Mouse (Mus musculus): ENCODE data around the gene Sfrp5. TPM values are rescaled to one million over a fixed set of nuclear protein-coding genes. Genes with fewer than 3 reads are reported as not detected.

Gene Sfrp5
- polyA plus RNA-seq (2011; ENCODE audit: insufficient read depth, insufficient read length, low replicate concordance, missing spikeins): not detected in 2 replicates

DNA sequence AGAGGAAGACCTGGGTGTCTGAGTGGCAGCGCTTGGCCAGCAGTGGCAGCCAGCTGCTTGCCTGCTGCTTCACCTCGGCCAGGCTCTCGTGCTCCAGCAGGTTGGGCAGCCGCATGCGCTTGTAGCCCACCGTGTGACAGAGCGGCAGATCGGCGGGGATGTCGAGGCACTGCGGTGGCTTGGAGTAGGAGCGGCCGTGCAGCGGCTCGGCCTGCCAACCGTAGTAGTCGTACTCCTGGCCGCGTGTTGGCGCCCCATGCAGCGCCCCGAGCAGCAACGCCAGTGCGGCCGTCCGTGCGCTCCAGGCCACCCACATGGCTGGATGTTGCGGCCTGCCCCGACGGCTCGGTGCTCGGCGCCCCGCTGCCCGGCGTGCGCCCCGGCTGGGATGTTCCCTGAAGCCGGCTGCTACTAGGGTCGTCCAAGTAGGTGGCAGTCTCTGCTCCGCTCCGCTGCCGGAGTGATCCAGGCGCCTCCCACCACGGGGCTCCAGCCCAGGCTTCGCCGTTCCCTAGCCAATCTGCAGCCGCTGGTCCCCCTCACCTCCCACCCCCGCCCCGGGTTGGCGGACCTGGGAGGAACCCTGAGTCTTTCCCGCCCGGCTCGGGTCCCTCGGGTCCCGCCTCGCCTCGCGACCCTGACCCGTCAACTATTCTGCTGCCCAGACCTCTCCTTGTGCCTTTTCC lies at the start of gene Sfrp5:
TSS of gene Sfrp5 (minus strand) at position 557 of the 686 bp plus-strand sequence.
- no peak within 1 kb of the TSS for H3K27ac ChIP-seq (ENCODE audit: control insufficient read depth, insufficient read depth, low read depth, low read length, poor library complexity)
- no peak for TF ChIP-seq CTCF (IDR thresholded peaks at IDR 0.05; ENCODE audit: control insufficient read depth, insufficient read depth, low read length)
- peak; percentile 3; the same call in 1 of the 2 replicates for TF ChIP-seq POLR2A (IDR thresholded peaks at IDR 0.05; ENCODE audit: borderline replicate concordance, control insufficient read depth, low read depth, low read length)
- 4% methylated on average over 60 of the region's 60 CpGs for WGBS
- no peaks in the 10 kb centered on the region for H3K4me1 ChIP-seq (ENCODE audit: control insufficient read depth, insufficient read depth, low read length)
- H3K4me3 ChIP-seq (replicated peaks; ENCODE audit: control insufficient read depth, low read depth, low read length): no peak within 1 kb of the TSS

DNA sequence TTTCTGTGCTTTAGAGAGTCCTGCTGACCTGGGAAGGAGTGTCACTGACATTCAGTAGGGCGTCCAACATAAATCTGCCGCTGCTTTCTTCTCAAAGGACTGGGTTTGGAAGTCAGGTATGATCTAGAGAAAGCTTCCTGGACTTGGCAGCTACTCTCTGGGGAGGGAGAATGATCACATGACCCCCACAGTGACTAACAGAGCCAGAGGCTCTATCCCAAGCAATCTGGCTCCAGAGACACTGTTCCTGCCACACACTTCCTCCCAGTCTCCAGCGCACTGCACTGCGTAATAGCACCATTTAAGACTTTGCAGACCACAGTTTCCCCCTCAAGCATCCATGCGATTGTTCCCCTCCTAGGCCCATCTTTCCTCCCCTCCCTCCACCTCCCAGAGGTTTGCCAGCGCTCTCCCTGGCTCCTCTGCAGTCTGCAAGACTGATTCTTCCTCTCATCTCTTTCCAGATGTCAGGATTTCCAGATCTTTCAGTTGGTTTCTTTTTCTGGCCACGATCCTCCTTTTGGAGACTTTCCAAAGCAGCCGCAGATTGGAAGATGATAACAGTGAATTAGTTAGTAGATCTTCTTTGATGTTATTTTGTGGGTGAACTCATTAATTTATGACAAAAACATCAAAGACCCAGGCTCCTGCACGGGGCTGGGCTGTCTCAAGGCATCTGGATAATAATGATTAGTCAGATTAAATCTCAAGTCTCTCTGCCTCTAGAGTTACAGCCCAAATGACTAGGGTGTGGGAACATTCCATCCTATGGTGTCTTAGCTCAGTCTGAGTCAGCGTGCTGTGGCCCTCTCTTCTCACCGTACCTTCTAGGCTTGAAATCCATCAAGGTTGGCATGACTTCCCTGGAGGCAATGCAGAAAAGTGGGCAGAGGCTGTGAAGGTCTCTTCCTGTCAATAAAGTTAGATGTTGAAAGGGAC lies 48.2 kb upstream of the Sfrp5 start:
- 52% methylated on average over 11 of the region's 11 CpGs for whole genome bisulfite sequencing
- no peaks in the 10 kb centered on the region for H3K4me1 ChIP-seq (ENCODE audit: control insufficient read depth, insufficient read depth, low read length)
- no peak overlapping the region for H3K4me3 ChIP-seq (replicated peaks; ENCODE audit: control insufficient read depth, low read depth, low read length)
- TF ChIP-seq POLR2A (IDR thresholded peaks at IDR 0.05; ENCODE audit: borderline replicate concordance, control insufficient read depth, low read depth, low read length): no peak
- TF ChIP-seq CTCF (IDR thresholded peaks at IDR 0.05; ENCODE audit: control insufficient read depth, insufficient read depth, low read length): no peak
- no peak overlapping the region for H3K27ac ChIP-seq (ENCODE audit: control insufficient read depth, insufficient read depth, low read depth, low read length, poor library complexity)

DNA sequence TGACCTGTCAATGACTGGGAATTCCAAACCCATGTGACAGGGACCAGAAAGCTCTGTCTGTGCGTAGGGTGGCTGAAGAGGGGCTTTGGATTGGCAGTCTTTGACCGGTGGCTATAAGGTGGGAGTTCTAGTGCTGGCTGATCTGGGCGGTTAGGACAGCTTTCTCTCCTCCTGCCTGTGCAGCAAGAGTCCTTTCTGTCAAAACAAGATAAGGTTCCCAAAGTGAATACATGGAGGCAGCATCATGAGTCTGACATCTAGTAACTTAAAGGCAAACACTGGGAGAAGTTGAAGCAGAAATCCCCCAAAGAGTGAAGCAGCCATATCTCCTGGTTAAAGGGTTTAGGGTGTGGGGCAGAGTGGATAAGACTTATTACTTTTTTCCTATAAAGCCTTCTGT lies 45.5 kb upstream of the Sfrp5 start, which contains the start of gene Golga7b:
TSS of gene Golga7b (plus strand) at position 56 of the 400 bp plus-strand sequence.
- 81% methylated on average over 3 of the region's 3 CpGs for WGBS
- no peak within 1 kb of the TSS for H3K4me3 ChIP-seq (replicated peaks; ENCODE audit: control insufficient read depth, low read depth, low read length)
- H3K4me1 ChIP-seq (ENCODE audit: control insufficient read depth, insufficient read depth, low read length): no peaks in the 10 kb centered on the region
- TF ChIP-seq CTCF (IDR thresholded peaks at IDR 0.05; ENCODE audit: control insufficient read depth, insufficient read depth, low read length) (no peak), POLR2A (IDR thresholded peaks at IDR 0.05; ENCODE audit: borderline replicate concordance, control insufficient read depth, low read depth, low read length) (no peak)
- no peak within 1 kb of the TSS for H3K27ac ChIP-seq (ENCODE audit: control insufficient read depth, insufficient read depth, low read depth, low read length, poor library complexity)

DNA sequence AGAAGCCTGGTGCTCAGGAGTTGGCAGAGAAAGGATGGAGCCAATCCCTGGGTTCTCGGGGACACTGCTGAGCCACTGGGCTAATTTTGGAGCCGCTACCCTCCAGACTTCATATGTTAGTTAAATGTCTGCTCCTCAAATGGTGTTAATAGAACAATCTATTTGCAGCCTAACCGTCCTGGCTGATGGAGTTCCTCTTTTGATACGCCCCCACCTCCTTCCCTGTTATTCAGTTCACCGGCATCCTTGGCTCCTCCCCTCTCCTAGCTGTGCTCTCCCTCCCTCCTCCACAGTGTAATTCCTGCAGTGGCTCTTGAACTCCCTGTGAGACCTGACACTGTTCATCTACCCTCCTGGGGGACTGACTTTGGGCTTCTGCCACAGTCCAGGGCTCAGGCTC lies 44.6 kb upstream of the Sfrp5 start:
- 9% methylated on average over 5 of the region's 5 CpGs for WGBS
- Histone ChIP-seq H3K4me3 (replicated peaks; ENCODE audit: control insufficient read depth, low read depth, low read length) (no peak overlapping the region), H3K27ac (ENCODE audit: control insufficient read depth, insufficient read depth, low read depth, low read length, poor library complexity) (no peak overlapping the region), H3K4me1 (ENCODE audit: control insufficient read depth, insufficient read depth, low read length) (no peaks in the 10 kb centered on the region)
- TF ChIP-seq CTCF (IDR thresholded peaks at IDR 0.05; ENCODE audit: control insufficient read depth, insufficient read depth, low read length) (no peak), POLR2A (IDR thresholded peaks at IDR 0.05; ENCODE audit: borderline replicate concordance, control insufficient read depth, low read depth, low read length) (no peak)

DNA sequence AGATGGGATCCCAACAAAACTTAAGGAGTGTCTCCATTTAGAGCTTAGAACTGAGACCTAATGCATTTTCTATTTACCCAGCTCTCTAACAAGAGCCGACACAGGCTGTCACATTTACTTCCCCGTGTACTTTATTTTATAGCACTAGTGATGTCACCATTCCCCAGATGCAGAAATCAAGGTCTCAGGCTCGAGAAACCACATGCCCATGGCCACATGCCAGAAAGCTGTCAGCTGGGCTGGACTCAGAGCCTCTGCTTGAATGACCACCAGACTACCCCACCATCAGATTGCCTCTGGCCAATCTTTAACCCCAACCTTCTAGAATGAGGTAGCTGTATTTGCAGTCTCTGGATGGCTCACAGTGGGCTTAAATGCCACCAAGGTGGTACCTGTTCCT lies 41.3 kb upstream of the Sfrp5 start:
- Histone ChIP-seq H3K4me1 (ENCODE audit: control insufficient read depth, insufficient read depth, low read length) (no peaks in the 10 kb centered on the region), H3K27ac (ENCODE audit: control insufficient read depth, insufficient read depth, low read depth, low read length, poor library complexity) (no peak overlapping the region), H3K4me3 (replicated peaks; ENCODE audit: control insufficient read depth, low read depth, low read length) (no peak overlapping the region)
- TF ChIP-seq CTCF (IDR thresholded peaks at IDR 0.05; ENCODE audit: control insufficient read depth, insufficient read depth, low read length) (no peak), POLR2A (IDR thresholded peaks at IDR 0.05; ENCODE audit: borderline replicate concordance, control insufficient read depth, low read depth, low read length) (no peak)
- WGBS: 15% methylated on average over 3 of the region's 3 CpGs

DNA sequence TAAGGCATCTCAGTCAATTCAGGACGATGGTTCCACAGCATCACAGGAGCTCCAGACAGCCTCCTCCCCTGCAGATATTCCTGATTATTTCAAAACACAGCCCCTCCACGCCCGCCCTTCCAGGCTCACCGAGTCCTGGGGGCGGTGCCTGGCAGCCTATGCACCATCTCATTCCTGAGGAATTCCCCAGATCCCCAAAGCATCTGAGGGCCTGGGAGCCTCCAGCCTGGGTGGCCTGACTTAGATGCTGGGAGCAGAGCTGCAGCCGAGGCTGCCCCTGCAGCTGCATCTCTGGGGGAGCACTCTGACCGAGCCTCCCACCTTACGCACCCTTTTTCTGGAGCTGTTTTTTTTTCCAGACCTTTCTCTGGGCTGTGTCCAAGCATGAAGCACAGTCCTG lies 38.8 kb upstream of the Sfrp5 start:
- 78% methylated on average over 8 of the region's 8 CpGs for WGBS
- TF ChIP-seq CTCF (IDR thresholded peaks at IDR 0.05; ENCODE audit: control insufficient read depth, insufficient read depth, low read length) (no peak), POLR2A (IDR thresholded peaks at IDR 0.05; ENCODE audit: borderline replicate concordance, control insufficient read depth, low read depth, low read length) (no peak)
- Histone ChIP-seq H3K4me3 (replicated peaks; ENCODE audit: control insufficient read depth, low read depth, low read length) (no peak overlapping the region), H3K4me1 (ENCODE audit: control insufficient read depth, insufficient read depth, low read length) (no peaks in the 10 kb centered on the region), H3K27ac (ENCODE audit: control insufficient read depth, insufficient read depth, low read depth, low read length, poor library complexity) (no peak overlapping the region)

DNA sequence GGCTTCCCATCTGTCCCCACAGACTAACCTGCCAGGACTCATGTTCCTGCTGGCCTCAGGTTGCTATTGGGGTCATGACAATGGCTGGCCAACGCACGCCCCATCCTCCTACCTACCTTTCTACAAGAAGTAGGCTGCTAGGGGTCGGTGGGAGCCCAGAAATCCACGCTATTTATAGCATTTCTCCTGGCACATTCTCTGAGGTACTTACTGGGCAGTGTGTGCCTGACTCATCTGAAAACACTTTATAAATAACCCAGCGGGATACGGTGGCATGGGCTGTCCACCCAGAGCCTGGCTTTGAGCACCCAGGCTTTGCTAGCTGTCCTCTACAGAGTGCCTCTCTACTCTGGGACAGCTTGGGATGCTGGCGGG lies 36.3 kb upstream of the Sfrp5 start:
- TF ChIP-seq CTCF (IDR thresholded peaks at IDR 0.05; ENCODE audit: control insufficient read depth, insufficient read depth, low read length): no peak
- H3K4me1 ChIP-seq (ENCODE audit: control insufficient read depth, insufficient read depth, low read length): no peaks in the 10 kb centered on the region
- H3K27ac ChIP-seq (ENCODE audit: control insufficient read depth, insufficient read depth, low read depth, low read length, poor library complexity): no peak overlapping the region
- 58% methylated on average over 7 of the region's 7 CpGs for WGBS
- no peak overlapping the region for H3K4me3 ChIP-seq (replicated peaks; ENCODE audit: control insufficient read depth, low read depth, low read length)

DNA sequence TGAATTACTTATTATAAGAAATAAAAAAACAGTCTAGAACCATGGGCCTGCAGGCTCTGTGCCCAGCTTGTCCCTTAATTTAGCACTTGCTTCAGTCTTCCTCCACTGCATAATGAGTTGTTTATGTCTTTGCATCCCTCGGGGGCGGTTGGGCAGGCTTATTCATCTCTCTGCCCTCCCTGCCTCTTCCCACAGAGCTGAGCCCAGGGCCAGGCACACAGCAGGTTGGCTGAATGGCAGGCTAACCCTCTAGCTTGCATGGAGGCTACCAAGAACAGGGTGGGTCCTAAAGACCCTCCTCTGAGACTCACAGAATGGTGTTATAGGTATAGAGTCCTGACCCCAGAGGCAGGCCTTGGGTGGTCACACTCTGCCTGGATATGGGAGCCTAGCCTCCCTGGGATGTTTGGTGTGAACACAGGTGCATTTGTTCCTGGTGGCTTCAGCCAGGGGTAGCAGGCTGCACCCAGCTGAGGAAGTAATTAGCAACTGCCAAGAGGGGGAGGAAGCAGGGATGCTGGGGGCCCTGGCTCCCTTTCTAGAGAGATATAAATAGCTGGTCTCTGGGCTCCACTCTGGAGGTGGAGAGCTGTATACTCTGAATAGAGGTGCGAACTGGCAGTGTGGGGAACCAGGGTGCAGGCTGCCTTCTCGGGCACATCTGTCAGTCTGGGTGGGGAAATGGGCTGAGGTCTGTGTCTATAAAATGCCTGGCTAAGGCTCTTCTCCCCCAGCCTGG lies 35.7 kb upstream of the Sfrp5 start:
- WGBS: 18% methylated on average over 4 of the region's 4 CpGs
- H3K4me3 ChIP-seq (replicated peaks; ENCODE audit: control insufficient read depth, low read depth, low read length): no peak overlapping the region
- H3K4me1 ChIP-seq (ENCODE audit: control insufficient read depth, insufficient read depth, low read length): no peaks in the 10 kb centered on the region
- no peak overlapping the region for H3K27ac ChIP-seq (ENCODE audit: control insufficient read depth, insufficient read depth, low read depth, low read length, poor library complexity)
- TF ChIP-seq POLR2A (IDR thresholded peaks at IDR 0.05; ENCODE audit: borderline replicate concordance, control insufficient read depth, low read depth, low read length) (no peak), CTCF (IDR thresholded peaks at IDR 0.05; ENCODE audit: control insufficient read depth, insufficient read depth, low read length) (no peak)

All from bone marrow, adult 2 months (tissue).